Mouse (Mus musculus): Measurements from ENCODE around the gene Tmem229b.
"Not testable (repeated sequence)": the region's sequence is repeated elsewhere in the genome, so short reads cannot be mapped to it uniquely, and the experiment has no call there.

Tmem229b gene

GRCm38 (mm10) chr12:79006076-79006475 is 1.4 kb downstream of the Tmem229b start:
- peak; percentile 81 for DNase-seq

GRCm38 (mm10) chr12:79005456-79005855 is 2.0 kb downstream of the Tmem229b start:
- peak; percentile 89 for DNase-seq

- peak; percentile 73 for DNase-seq
Observed at GRCm38 (mm10) chr12:79002978-79003377, 4.4 kb downstream of the Tmem229b start.

GRCm38 (mm10) chr12:79002406-79002805 is 5.0 kb downstream of the Tmem229b start:
- DNase-seq = no peak

- no peak for DNase-seq
Observed at GRCm38 (mm10) chr12:78996711-78997110, 10.7 kb downstream of the Tmem229b start.

GRCm38 (mm10) chr12:78996271-78996670 is 11.2 kb downstream of the Tmem229b start:
- no peak for DNase-seq

- peak; percentile 75 for DNase-seq
Observed at GRCm38 (mm10) chr12:78987581-78988081, 19.8 kb downstream of the Tmem229b start.

GRCm38 (mm10) chr12:78984035-78984432 is 23.4 kb downstream of the Tmem229b start:
- DNase-seq = peak; percentile 81

- no peak for DNase-seq
Observed at GRCm38 (mm10) chr12:78983296-78984034, 24.0 kb downstream of the Tmem229b start.

- DNase-seq = no peak
Observed at GRCm38 (mm10) chr12:78981938-78982825, 25.2 kb downstream of the Tmem229b start.

- DNase-seq = no peak
Observed at GRCm38 (mm10) chr12:78981131-78981530, 26.3 kb downstream of the Tmem229b start.

GRCm38 (mm10) chr12:78980683-78981091 is 26.7 kb downstream of the Tmem229b start:
- DNase-seq = no peak

- no peak for DNase-seq
Observed at GRCm38 (mm10) chr12:78977552-78977951, 29.9 kb downstream of the Tmem229b start.

GRCm38 (mm10) chr12:78977078-78977477 is 30.3 kb downstream of the Tmem229b start:
- DNase-seq = no peak

GRCm38 (mm10) chr12:78975836-78976235 is 31.6 kb downstream of the Tmem229b start:
- DNase-seq = no peak

- DNase-seq = peak; percentile 87
Observed at GRCm38 (mm10) chr12:78974767-78975166, 32.7 kb downstream of the Tmem229b start.

- no peak for DNase-seq
Observed at GRCm38 (mm10) chr12:78973779-78974178, 33.6 kb downstream of the Tmem229b start.

GRCm38 (mm10) chr12:78971649-78972048 is 35.8 kb downstream of the Tmem229b start:
- DNase-seq = peak; percentile 78

GRCm38 (mm10) chr12:78970725-78971124 is 36.7 kb downstream of the Tmem229b start:
- peak; percentile 74 for DNase-seq

GRCm38 (mm10) chr12:78964496-78964895 is 42.9 kb downstream of the Tmem229b start:
- not testable (repeated sequence) for DNase-seq

GRCm38 (mm10) chr12:78956405-78956804 is 51.0 kb downstream of the Tmem229b start:
- no peak for DNase-seq

- DNase-seq = peak; percentile 97
Observed at GRCm38 (mm10) chr12:78952484-78952883, 54.9 kb downstream of the Tmem229b start.

GRCm38 (mm10) chr12:78952053-78952452 is 55.4 kb downstream of the Tmem229b start:
- DNase-seq = peak; percentile 87

GRCm38 (mm10) chr12:78947661-78948060 is 59.8 kb downstream of the Tmem229b start:
- peak; percentile 13 for DNase-seq

All from cerebellum, adult 9-10 months (tissue).